Mouse (Mus musculus) cerebellum, adult 2 months (tissue): ENCODE results near the gene Olfr314.

Experiments
- CTCF ChIP-seq: fragments of 200-500 bp; IDR thresholded peaks from 2 replicates; pipeline ENCODE4 v1.5.1; 2011; ENCODE audit warnings: low read depth, mild to moderate bottlenecking, control low read depth, low read length, moderate library complexity, borderline replicate concordance; ENCODE audit not compliant: insufficient read depth
- POLR2A ChIP-seq: fragments of 200-500 bp; IDR thresholded peaks from 2 replicates; pipeline ENCODE4 v1.6.1; 2011; ENCODE audit warnings: low read length, control low read depth, borderline replicate concordance; ENCODE audit not compliant: insufficient read depth

GRCm38 (mm10) chr11:58829764-58830163 lies 47.0 kb downstream of the Olfr314 start:
- TF ChIP-seq CTCF: no peak
- no peak for TF ChIP-seq POLR2A
